Mouse (Mus musculus) heart, embryonic 16.5 days (tissue): ENCODE measurements at regions not wholly inside any gene's neighbourhood (a gene's known extent, or its start where the extent isn't known, plus 50 kb on each side); places are given as distances from the start of the nearest gene placed in this dataset.
A peak's percentile ranks its signal among the peaks of the same experiment; 100 is the strongest.

Experiments used
- ATAC-seq: fragments of 200-750 bp; cut with Nextera tagmentation; replicated peaks from 2 replicates; pipeline ENCODE4 v1.8.0; 2017; ENCODE audit warnings: moderate number of reproducible peaks; ENCODE audit not compliant: insufficient read depth, low FRiP score; ENCODE audit errors: extremely low read depth
- H3K27ac ChIP-seq: fragments of 300-500 bp; sonication (generic); 2 replicates; pipeline ENCODE4 v1.5.1; 2014; ENCODE audit warnings: mild to moderate bottlenecking, low read length, control low read depth, moderate library complexity
- H3K27me3 ChIP-seq: fragments of 300-500 bp; sonication (generic); 2 replicates; pipeline ENCODE4 v1.6.1; 2014; ENCODE audit warnings: low read length, mixed read lengths; ENCODE audit not compliant: control insufficient read depth, insufficient read depth
- H3K36me3 ChIP-seq: fragments of 300-500 bp; sonication (generic); 2 replicates; pipeline ENCODE4 v1.6.1; 2014; ENCODE audit not compliant: control insufficient read depth, insufficient read depth
- H3K4me1 ChIP-seq: fragments of 300-500 bp; sonication (generic); 2 replicates; pipeline ENCODE4 v1.6.1; 2014; ENCODE audit warnings: low read length, mixed read lengths; ENCODE audit not compliant: control insufficient read depth, insufficient read depth
- H3K4me2 ChIP-seq: fragments of 300-500 bp; sonication (generic); 2 replicates; pipeline ENCODE4 v1.6.1; 2014; ENCODE audit warnings: low read depth, mild to moderate bottlenecking, control low read depth, low read length
- H3K4me3 ChIP-seq: fragments of 300-500 bp; sonication (generic); 2 replicates; pipeline ENCODE4 v1.5.1; 2014; ENCODE audit warnings: mild to moderate bottlenecking, control low read depth, low read length
- H3K9ac ChIP-seq: fragments of 300-500 bp; sonication (generic); 2 replicates; pipeline ENCODE4 v1.6.1; 2014; ENCODE audit warnings: low read length, control low read depth
- H3K9me3 ChIP-seq: fragments of 300-500 bp; sonication (generic); replicated peaks from 2 replicates; pipeline ENCODE4 v1.6.1; 2016; ENCODE audit warnings: low read length; ENCODE audit not compliant: control insufficient read depth
- WGBS: fragments of 180-500 bp; shearing (Covaris S2); extraction: QIAGEN DNeasy Blood & Tissue Kit; methylation state at CpG from one replicate; pipeline ENCODE4 v1.1.7; 2014; 5-methylcytosine and 5-hydroxymethylcytosine counted together

DNA sequence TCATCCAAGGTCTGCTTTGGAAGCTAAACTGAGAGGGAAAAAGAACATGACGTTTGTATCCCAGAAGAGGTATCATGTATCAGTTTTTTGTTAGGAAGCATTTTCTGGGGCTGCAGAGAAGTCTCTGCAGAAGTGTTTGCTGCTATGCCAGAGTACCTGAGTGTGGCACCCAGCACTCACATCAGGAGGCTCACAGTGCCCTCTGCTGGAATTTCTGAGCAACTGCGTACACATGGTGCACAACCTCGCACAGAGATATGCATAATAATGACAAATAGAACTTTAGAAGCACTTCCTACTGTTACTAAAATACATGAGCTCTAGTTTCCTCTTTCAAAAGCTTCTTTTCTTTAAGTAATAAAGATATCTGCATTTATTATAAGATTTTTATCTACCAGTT lies 343.7 kb upstream of the Id4 start:
- 92% methylated on average over 3 of the region's 3 CpGs for WGBS

DNA sequence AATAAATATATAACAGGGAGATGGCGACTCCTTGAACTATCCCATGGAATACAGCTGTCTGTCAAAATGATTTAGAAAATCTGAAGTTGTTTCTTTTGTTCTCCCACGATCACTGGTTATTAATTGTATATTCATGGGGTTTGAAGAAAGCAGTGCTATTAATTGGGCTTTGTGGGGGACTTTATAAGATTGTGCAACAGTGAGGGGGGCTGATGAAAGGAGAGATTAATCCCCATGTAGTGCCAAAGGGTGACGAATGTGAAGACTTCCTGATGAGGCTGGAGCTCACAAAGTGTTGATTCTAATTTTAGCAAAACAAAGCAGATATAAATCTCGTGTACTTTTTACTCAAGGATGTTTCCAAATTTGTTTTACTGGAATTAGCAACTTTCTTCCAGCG lies 340.0 kb upstream of the Id4 start:
- Histone ChIP-seq H3K4me2 (no peak overlapping the region), H3K4me1 (0 out of 2 replicates have a peak, but pooled peaks cover 3% of the 10 kb centered on the region), H3K9me3 (peaks cover 3% of the 10 kb centered on the region; the same call in 1 of the 2 replicates), H3K27me3 (no peaks in the 10 kb centered on the region), H3K27ac (no peak overlapping the region), H3K9ac (no peak overlapping the region), H3K36me3 (no peaks in the 10 kb centered on the region), H3K4me3 (no peak overlapping the region)
- no peak for ATAC-seq
- 45% methylated on average over 5 of the region's 5 CpGs for WGBS

More for the DNA sequence above, 343.7 kb upstream of the Id4 start:
- Histone ChIP-seq H3K4me3 (no peak overlapping the region), H3K36me3 (no peaks in the 10 kb centered on the region), H3K27ac (no peak overlapping the region), H3K4me2 (no peak overlapping the region), H3K27me3 (no peaks in the 10 kb centered on the region), H3K9me3 (peaks cover 3% of the 10 kb centered on the region; the same call in 1 of the 2 replicates), H3K4me1 (0 out of 2 replicates have a peak, but pooled peaks cover 3% of the 10 kb centered on the region), H3K9ac (no peak overlapping the region)
- ATAC-seq = no peak

DNA sequence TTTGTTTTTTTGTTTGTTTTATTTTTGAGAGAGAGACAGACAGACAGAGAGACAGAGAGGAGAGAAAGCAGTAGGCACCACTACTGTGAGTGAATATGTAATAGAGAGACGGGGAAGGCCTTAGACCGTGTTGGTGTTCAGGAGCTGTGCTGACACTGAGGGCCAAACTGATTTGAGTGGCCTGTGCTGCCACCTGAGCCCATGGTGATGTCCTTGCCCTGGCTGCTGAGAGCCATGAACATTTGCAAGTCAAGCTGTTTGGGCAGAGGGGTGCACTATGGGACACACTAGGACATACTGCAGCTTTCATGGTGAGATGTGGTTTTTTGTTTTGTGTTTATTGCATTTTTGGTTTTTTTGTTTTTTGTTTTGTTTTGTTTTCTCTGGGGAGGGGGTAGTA lies 320.3 kb upstream of the Id4 start:
- WGBS = 89% methylated on average over 2 of the region's 2 CpGs
- H3K27ac ChIP-seq = no peak overlapping the region
- H3K27me3 ChIP-seq = 0 out of 2 replicates have a peak, but pooled peaks cover 2% of the 10 kb centered on the region
- H3K9ac ChIP-seq = no peak overlapping the region
- no peak for ATAC-seq
- H3K4me3 ChIP-seq = no peak overlapping the region
- no peaks in the 10 kb centered on the region for H3K36me3 ChIP-seq
- no peak overlapping the region for H3K4me2 ChIP-seq
- H3K9me3 ChIP-seq = 0 out of 2 replicates have a peak, but pooled peaks cover 2% of the 10 kb centered on the region
- 0 out of 2 replicates have a peak, but pooled peaks cover 2% of the 10 kb centered on the region for H3K4me1 ChIP-seq

DNA sequence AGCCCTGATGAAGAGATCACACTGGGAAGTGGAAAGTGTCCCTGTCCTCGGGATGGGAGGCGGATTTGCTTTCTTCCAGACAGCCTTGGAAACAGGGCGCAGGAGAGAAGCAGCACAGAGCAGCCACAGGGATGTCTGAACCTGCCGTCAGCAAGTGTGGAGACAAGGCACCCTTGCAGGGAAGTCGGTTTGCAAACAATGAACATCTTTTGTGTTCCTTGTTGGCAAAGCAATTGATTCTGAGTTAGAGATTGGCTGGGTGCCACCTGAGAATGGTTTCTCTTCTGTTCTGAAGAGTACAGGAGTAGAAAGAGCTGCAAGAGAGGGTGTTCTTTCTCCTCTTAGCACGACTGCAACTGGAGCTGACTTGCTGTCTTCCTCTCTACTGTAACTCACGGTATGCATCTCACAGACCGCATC lies 318.6 kb upstream of the Id4 start:
- H3K4me3 ChIP-seq = no peak overlapping the region

DNA sequence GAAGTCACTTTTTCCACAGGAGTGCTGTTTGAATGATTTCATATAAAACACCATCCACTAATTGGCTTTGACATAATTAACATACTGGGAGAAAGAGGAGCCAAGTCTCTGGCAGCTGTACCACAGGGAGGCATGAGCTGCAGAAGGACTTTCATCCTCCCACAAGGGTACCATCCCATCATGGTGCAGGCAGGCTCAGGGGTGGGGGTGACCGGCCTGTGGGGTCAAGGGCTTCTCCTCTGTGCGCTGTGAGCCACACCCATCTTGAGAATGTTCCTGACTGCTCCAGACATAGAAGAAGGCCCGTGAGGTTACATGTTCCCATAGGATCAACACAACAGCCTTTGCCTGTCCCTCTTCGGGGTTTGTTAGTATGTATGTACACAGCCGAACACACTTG lies 317.4 kb upstream of the Id4 start:
- H3K9ac ChIP-seq = no peak overlapping the region
- H3K4me2 ChIP-seq = no peak overlapping the region
- WGBS = 85% methylated on average over 5 of the region's 5 CpGs
- no peak overlapping the region for H3K27ac ChIP-seq
- H3K4me1 ChIP-seq = 0 out of 2 replicates have a peak, but pooled peaks cover 2% of the 10 kb centered on the region
- no peak overlapping the region for H3K4me3 ChIP-seq
- no peak for ATAC-seq
- H3K9me3 ChIP-seq = no peaks in the 10 kb centered on the region
- no peaks in the 10 kb centered on the region for H3K36me3 ChIP-seq
- H3K27me3 ChIP-seq = 0 out of 2 replicates have a peak, but pooled peaks cover 2% of the 10 kb centered on the region

More for the DNA sequence above, 318.6 kb upstream of the Id4 start:
- 0 out of 2 replicates have a peak, but pooled peaks cover 2% of the 10 kb centered on the region for H3K27me3 ChIP-seq
- 0 out of 2 replicates have a peak, but pooled peaks cover 2% of the 10 kb centered on the region for H3K4me1 ChIP-seq
- 17% methylated on average over 8 of the region's 8 CpGs for WGBS
- no peak overlapping the region for H3K9ac ChIP-seq
- H3K36me3 ChIP-seq = no peaks in the 10 kb centered on the region
- no peaks in the 10 kb centered on the region for H3K9me3 ChIP-seq
- H3K27ac ChIP-seq = no peak overlapping the region
- H3K4me2 ChIP-seq = peak overlapping the region; percentile 24; the same call in 1 of the 2 replicates
- no peak for ATAC-seq

DNA sequence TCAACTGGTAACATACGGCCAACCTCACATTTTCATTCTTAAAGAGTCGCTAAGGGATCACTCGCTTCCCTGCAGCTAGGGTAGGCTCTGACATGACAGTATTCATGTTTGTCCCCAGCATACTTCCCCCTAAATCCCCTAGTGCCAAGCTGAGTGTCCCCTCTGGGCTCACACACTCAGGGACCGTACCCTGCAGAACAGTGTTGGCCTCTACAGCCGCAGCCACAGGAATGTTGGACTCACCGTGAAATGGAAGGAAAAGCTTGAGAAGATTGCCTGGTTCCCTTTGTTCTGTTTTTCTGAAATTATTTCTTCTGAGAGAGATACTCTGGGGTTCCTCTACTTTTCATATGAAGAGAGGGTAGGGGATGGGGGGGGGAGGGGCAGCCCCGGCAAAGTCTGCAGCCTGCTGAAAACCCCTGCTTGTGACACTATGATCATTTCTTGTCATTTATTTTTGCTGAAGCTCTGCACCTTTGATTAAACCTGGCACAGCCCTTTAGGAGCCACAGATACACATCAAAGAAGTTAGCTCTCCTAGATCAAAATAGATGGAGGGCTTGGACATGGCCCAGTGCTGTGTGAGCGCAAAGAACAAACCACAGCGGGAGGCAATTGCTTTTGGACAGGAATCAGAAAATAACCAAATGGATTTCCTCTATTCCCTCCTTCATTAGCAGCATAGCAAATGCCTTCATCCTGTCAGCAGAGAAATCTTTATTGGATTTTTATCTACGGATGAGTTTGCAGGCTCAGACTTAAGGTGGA lies 312.7 kb upstream of the Id4 start:
- no peak overlapping the region for H3K4me3 ChIP-seq
- H3K27me3 ChIP-seq = 0 out of 2 replicates have a peak, but pooled peaks cover 2% of the 10 kb centered on the region
- no peak for ATAC-seq
- H3K9me3 ChIP-seq = no peaks in the 10 kb centered on the region
- H3K4me1 ChIP-seq = no peaks in the 10 kb centered on the region
- no peak overlapping the region for H3K27ac ChIP-seq
- no peaks in the 10 kb centered on the region for H3K36me3 ChIP-seq
- no peak overlapping the region for H3K4me2 ChIP-seq
- 84% methylated on average over 10 of the region's 10 CpGs for WGBS
- H3K9ac ChIP-seq = no peak overlapping the region

DNA sequence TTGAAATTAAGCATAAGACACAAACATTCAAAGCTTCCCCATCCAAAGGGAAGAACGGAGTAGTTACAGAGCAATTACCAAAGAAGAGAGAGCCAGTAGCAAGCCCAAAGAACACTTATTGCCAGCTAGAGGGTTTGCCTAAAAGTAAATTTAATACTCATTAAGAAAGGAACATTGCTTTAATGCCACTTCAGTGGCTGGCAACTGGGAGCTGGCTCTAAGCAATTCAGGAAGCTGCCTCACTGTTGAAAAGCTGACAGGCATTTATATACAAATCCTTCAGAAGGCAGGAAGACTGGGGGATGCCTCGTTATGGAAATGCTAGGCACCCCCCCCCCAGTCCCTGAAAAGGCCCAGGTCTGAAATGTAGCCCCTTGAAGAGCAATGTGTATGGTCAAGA lies 310.6 kb upstream of the Id4 start:
- H3K4me1 ChIP-seq = no peaks in the 10 kb centered on the region
- no peaks in the 10 kb centered on the region for H3K27me3 ChIP-seq
- no peaks in the 10 kb centered on the region for H3K9me3 ChIP-seq
- 59% methylated on average over 2 of the region's 2 CpGs for WGBS
- no peak overlapping the region for H3K4me2 ChIP-seq
- no peaks in the 10 kb centered on the region for H3K36me3 ChIP-seq
- H3K9ac ChIP-seq = no peak overlapping the region
- H3K4me3 ChIP-seq = no peak overlapping the region
- ATAC-seq = no peak
- H3K27ac ChIP-seq = no peak overlapping the region

DNA sequence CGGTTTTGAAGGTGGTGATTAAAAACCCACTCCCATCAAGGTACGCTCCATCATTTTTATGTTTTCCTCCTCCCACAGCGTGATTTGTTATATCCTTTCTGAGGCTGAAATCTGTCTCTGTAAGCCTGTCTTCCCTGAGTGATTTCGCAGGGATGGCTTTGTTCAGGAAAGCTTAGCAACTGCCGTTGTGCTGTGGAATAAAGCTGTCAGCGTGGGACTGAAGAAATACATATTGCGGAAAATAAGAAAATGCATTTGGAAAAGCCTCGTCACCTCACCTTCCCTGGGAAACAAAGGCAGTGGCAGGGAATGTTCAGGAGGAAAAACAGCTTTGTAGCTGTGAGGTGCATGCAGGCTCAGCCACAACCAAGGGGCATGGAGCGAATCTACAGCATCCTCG lies 310.0 kb upstream of the Id4 start:
- Histone ChIP-seq H3K36me3 (no peaks in the 10 kb centered on the region), H3K4me1 (no peaks in the 10 kb centered on the region), H3K9me3 (no peaks in the 10 kb centered on the region), H3K4me3 (no peak overlapping the region), H3K9ac (no peak overlapping the region), H3K27ac (no peak overlapping the region), H3K27me3 (no peaks in the 10 kb centered on the region), H3K4me2 (no peak overlapping the region)
- 75% methylated on average over 10 of the region's 10 CpGs for WGBS
- no peak for ATAC-seq

DNA sequence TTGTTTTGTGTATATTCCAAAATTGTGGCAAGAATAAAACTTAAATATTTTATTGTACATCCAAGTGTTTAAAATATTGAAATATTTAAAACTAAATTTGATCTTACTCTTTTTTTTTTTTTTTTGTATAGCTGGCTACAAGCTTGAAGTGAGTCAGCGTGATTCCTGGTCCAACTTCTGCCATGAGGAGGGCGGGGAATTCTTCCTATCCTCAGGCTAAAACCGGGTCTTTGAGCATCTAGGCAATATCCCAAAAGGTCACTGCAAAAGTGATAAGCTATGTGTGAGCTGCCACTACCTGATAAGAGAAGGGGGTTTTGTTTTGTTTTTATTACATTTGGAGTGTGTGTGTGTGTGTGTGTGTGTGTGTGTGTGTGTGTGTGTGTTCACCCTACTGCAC lies 308.1 kb upstream of the Id4 start:
- 60% methylated on average over 3 of the region's 3 CpGs for WGBS
- Histone ChIP-seq H3K4me1 (no peaks in the 10 kb centered on the region), H3K9ac (no peak overlapping the region), H3K4me2 (no peak overlapping the region), H3K9me3 (no peaks in the 10 kb centered on the region), H3K27me3 (no peaks in the 10 kb centered on the region), H3K36me3 (no peaks in the 10 kb centered on the region), H3K4me3 (no peak overlapping the region), H3K27ac (no peak overlapping the region)
- no peak for ATAC-seq
